In genomic region chr7:73618758-73619416, GRCm38 (mm10) we compare ENCODE assay signal across 8 mouse cellular contexts.
DNase-seq lines count a peak whose midpoint lies in the region; ATAC-seq and TF ChIP-seq lines count a peak whose summit lies in the region.

No protein-coding gene starts in this region.

- no peaks in the 10 kb centered on the region for H3K9me3 ChIP-seq in kidney, embryonic 15.5 days (replicated peaks)
- no peaks in the 10 kb centered on the region for H3K9me3 ChIP-seq in hindbrain, embryonic 10.5 days
- no peaks in the 10 kb centered on the region for H3K9me3 ChIP-seq in midbrain, embryonic 10.5 days (replicated peaks)

- peak overlapping the region; percentile 68 for H3K4me3 ChIP-seq in kidney, embryonic 15.5 days (replicated peaks)
- peak overlapping the region; percentile 70 for H3K4me3 ChIP-seq in hindbrain, embryonic 10.5 days
- H3K4me3 ChIP-seq in midbrain, embryonic 10.5 days: peak overlapping the region; percentile 75

- H3K4me1 ChIP-seq in kidney, embryonic 15.5 days: peaks cover 36% of the 10 kb centered on the region
- peaks cover 36% of the 10 kb centered on the region for H3K4me1 ChIP-seq in hindbrain, embryonic 10.5 days (replicated peaks)
- H3K4me1 ChIP-seq in midbrain, embryonic 10.5 days: peaks cover 41% of the 10 kb centered on the region

- no peak for DNase-seq in kidney, postnatal 25 days
- peak; percentile 76 for DNase-seq in brain, embryonic 14.5 days (ENCODE audit: low read depth)
- DNase-seq in hindbrain, embryonic 10.5 days (ENCODE audit: low spot score): no peak
- no peak for DNase-seq in midbrain, embryonic 10.5 days (ENCODE audit: low spot score)
- DNase-seq in T-cell, adult 2 months (ENCODE audit: low spot score): no peak
- DNase-seq in right cerebral cortex, adult 18-20 months: no peak
- DNase-seq in layer of hippocampus, adult 9-11 months: no peak

- no peak for TF ChIP-seq POLR2A in brain, embryonic 14.5 days (IDR thresholded peaks at IDR 0.05; ENCODE audit: borderline replicate concordance, extremely low read depth, insufficient read depth, insufficient read length, poor library complexity, severe bottlenecking)

- peak overlapping the region; percentile 76 for H3K4me2 ChIP-seq in kidney, embryonic 15.5 days

- H3K9ac ChIP-seq in kidney, embryonic 15.5 days: peak overlapping the region; percentile 81

- H3K27me3 ChIP-seq in kidney, embryonic 15.5 days: no peaks in the 10 kb centered on the region
- no peaks in the 10 kb centered on the region for H3K27me3 ChIP-seq in hindbrain, embryonic 10.5 days (ENCODE audit: insufficient read depth, poor library complexity, severe bottlenecking)
- no peaks in the 10 kb centered on the region for H3K27me3 ChIP-seq in midbrain, embryonic 10.5 days (ENCODE audit: low read depth, poor library complexity, severe bottlenecking)

- peak; percentile 73 for ATAC-seq in kidney, embryonic 15.5 days (replicated peaks; ENCODE audit: low FRiP score)

- peak overlapping the region; percentile 98 for H3K27ac ChIP-seq in kidney, embryonic 15.5 days
- H3K27ac ChIP-seq in hindbrain, embryonic 10.5 days: peak overlapping the region; percentile 100
- H3K27ac ChIP-seq in midbrain, embryonic 10.5 days (replicated peaks): peak overlapping the region; percentile 100

- no peaks in the 10 kb centered on the region for H3K36me3 ChIP-seq in kidney, embryonic 15.5 days
- no peaks in the 10 kb centered on the region for H3K36me3 ChIP-seq in hindbrain, embryonic 10.5 days
- H3K36me3 ChIP-seq in midbrain, embryonic 10.5 days: no peaks in the 10 kb centered on the region

- TF ChIP-seq CTCF in brain, embryonic 14.5 days (IDR thresholded peaks at IDR 0.05; ENCODE audit: borderline replicate concordance, extremely low read depth, insufficient read depth, insufficient read length): no peak

- WGBS in kidney, embryonic 15.5 days: 9% methylated on average over 25 of the region's 25 CpGs
- 17% methylated on average over 25 of the region's 25 CpGs for WGBS in hindbrain, embryonic 10.5 days
- 19% methylated on average over 25 of the region's 25 CpGs for WGBS in midbrain, embryonic 10.5 days
